15 mouse cellular contexts compared by ENCODE assay signal in the genomic region with DNA sequence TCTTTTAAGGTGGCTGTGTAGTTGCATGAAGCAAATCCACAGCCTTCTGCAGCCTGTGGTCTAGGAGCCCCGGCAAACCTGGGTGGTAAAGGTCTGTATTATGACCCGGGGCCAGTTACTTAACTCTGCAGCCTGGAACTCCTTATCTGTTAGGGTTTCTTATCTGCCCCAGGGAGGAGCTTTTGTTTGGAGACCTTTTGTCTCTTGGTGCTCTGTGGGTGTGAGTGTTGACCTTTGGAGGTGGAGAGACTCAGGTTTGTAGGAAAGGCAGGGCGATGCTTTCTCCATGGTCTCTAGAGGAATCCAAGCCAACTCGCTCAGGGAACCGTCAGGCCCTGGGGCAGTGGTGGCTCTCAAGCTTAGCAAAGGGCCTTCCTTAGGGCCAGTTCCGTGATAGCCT.
A peak's percentile ranks its signal among the peaks of the same experiment; 100 is the strongest.
DNase-seq lines count a peak whose midpoint lies in the region; ATAC-seq lines count a peak whose summit lies in the region.
"Had no signal": no experiment of that assay in that cellular context is flagged by ENCODE, and none has a peak within 500 bp of the region (broad histone marks: within the 10 kb centered on the region; RNA-seq: fewer than 3 reads in every experiment).

No protein-coding gene starts in this region.

- no peak for ATAC-seq in kidney, embryonic 15.5 days (replicated peaks; ENCODE audit: low FRiP score)
- ATAC-seq in limb, embryonic 15.5 days (ENCODE audit: insufficient number of reproducible peaks, low FRiP score, low TSS enrichment, low read depth): no peak
- ATAC-seq: forebrain, embryonic 16.5 days had no signal

- H3K9ac ChIP-seq in kidney, embryonic 15.5 days: no peak overlapping the region
- H3K9ac ChIP-seq in limb, embryonic 15.5 days: no peak overlapping the region
- H3K9ac ChIP-seq: embryonic facial prominence, embryonic 15.5 days; liver, embryonic 14.5 days had no signal

- H3K36me3 ChIP-seq in kidney, embryonic 15.5 days: no peaks in the 10 kb centered on the region
- H3K36me3 ChIP-seq in limb, embryonic 15.5 days: no peaks in the 10 kb centered on the region
- H3K36me3 ChIP-seq: embryonic facial prominence, embryonic 15.5 days; hindbrain, embryonic 15.5 days had no signal

- H3K4me3 ChIP-seq in kidney, embryonic 15.5 days (replicated peaks): no peak overlapping the region
- H3K4me3 ChIP-seq in limb, embryonic 15.5 days: no peak overlapping the region

- 71% methylated on average over 6 of the region's 6 CpGs for WGBS in kidney, embryonic 15.5 days
- 58% methylated on average over 6 of the region's 6 CpGs for WGBS in limb, embryonic 15.5 days

- no peaks in the 10 kb centered on the region for H3K27me3 ChIP-seq in kidney, embryonic 15.5 days
- H3K27me3 ChIP-seq in limb, embryonic 15.5 days: no peaks in the 10 kb centered on the region
- H3K27me3 ChIP-seq: embryonic facial prominence, embryonic 15.5 days; hindbrain, embryonic 15.5 days had no signal

- DNase-seq in adrenal gland, adult 2 months: peak; percentile 10
- no peak for DNase-seq in adrenal gland, adult 8-10 months
- no peak for DNase-seq in kidney, postnatal 10 days
- DNase-seq in ES-CJ7 (ENCODE audit: low read depth, low spot score): peak; percentile 47
- no peak for DNase-seq in urinary bladder, postnatal 14 days (ENCODE audit: low spot score)
- DNase-seq in right cerebral cortex, postnatal 36 days (ENCODE audit: low spot score in 2 of 2): no peak
- DNase-seq: cerebellum, adult 11 months; lung, postnatal 36 days; right cerebral cortex, adult 18-20 months had no signal

- no peaks in the 10 kb centered on the region for H3K9me3 ChIP-seq in kidney, embryonic 15.5 days (replicated peaks)
- H3K9me3 ChIP-seq in limb, embryonic 15.5 days: no peaks in the 10 kb centered on the region
- H3K9me3 ChIP-seq: embryonic facial prominence, embryonic 15.5 days; hindbrain, embryonic 15.5 days had no signal

- peak overlapping the region; percentile 66; the same call in 1 of the 2 replicates for H3K4me2 ChIP-seq in kidney, embryonic 15.5 days
- H3K4me2 ChIP-seq in limb, embryonic 15.5 days: peak overlapping the region; percentile 79; the same call in 1 of the 2 replicates

- peaks cover 27% of the 10 kb centered on the region for H3K4me1 ChIP-seq in kidney, embryonic 15.5 days
- H3K4me1 ChIP-seq in limb, embryonic 15.5 days: peaks cover 19% of the 10 kb centered on the region

- no peak overlapping the region for H3K27ac ChIP-seq in kidney, embryonic 15.5 days
- H3K27ac ChIP-seq in limb, embryonic 15.5 days: peak overlapping the region; percentile 18; the same call in 1 of the 2 replicates
- H3K27ac ChIP-seq: embryonic facial prominence, embryonic 15.5 days; liver, embryonic 14.5 days had no signal

Comparison
In these comparisons a context has a peak if more than half of its experiments do, and no peak if none do; other contexts are left out.
1. DNase-seq: peak in adrenal gland, adult 2 months (single experiment) and ES-CJ7 (single experiment); none in adrenal gland, adult 8-10 months (single experiment), kidney, postnatal 10 days (single experiment), urinary bladder, postnatal 14 days (single experiment) and right cerebral cortex, postnatal 36 days (0 of 2).